Mouse (Mus musculus) intestine, embryonic 16.5 days (tissue): ENCODE data around the gene Sucnr1. TPM values are rescaled to one million over a fixed set of nuclear protein-coding genes. Genes with fewer than 3 reads are reported as not detected.

Experiments used
- ATAC-seq: fragments of 200-750 bp; cut with Nextera tagmentation; 2 replicates; pipeline ENCODE4 v1.8.0; 2017; ENCODE audit warnings: moderate TSS enrichment, moderate library complexity
- H3K27ac ChIP-seq: fragments of 300-500 bp; sonication (generic); 2 replicates; pipeline ENCODE4 v1.5.1; 2014; ENCODE audit warnings: mild to moderate bottlenecking, low read length
- H3K27me3 ChIP-seq: fragments of 300-500 bp; sonication (generic); replicated peaks from 2 replicates; pipeline ENCODE4 v1.6.1; 2014; ENCODE audit warnings: low read length, control low read depth, mixed read lengths; ENCODE audit not compliant: control insufficient read depth, insufficient read depth
- H3K36me3 ChIP-seq: fragments of 300-500 bp; sonication (generic); 2 replicates; pipeline ENCODE4 v1.6.1; 2014; ENCODE audit warnings: low read length, control low read depth; ENCODE audit not compliant: control insufficient read depth, insufficient read depth
- H3K4me1 ChIP-seq: fragments of 300-500 bp; sonication (generic); 2 replicates; pipeline ENCODE4 v1.6.1; 2014; ENCODE audit warnings: low read length, control low read depth, mixed read lengths; ENCODE audit not compliant: control insufficient read depth, insufficient read depth
- H3K4me2 ChIP-seq: fragments of 300-500 bp; sonication (generic); 2 replicates; pipeline ENCODE4 v1.6.1; 2014; ENCODE audit warnings: low read depth, low read length, control low read depth
- H3K4me3 ChIP-seq: fragments of 300-500 bp; sonication (generic); 2 replicates; pipeline ENCODE4 v1.5.1; 2014; ENCODE audit warnings: mild to moderate bottlenecking, low read length
- H3K9ac ChIP-seq: fragments of 300-500 bp; sonication (generic); 2 replicates; pipeline ENCODE4 v1.6.1; 2014; ENCODE audit warnings: low read depth, low read length
- H3K9me3 ChIP-seq: fragments of 300-500 bp; sonication (generic); 2 replicates; pipeline ENCODE4 v1.6.1; 2016; ENCODE audit warnings: low read length, control low read depth; ENCODE audit not compliant: control insufficient read depth
- WGBS: fragments of 180-500 bp; shearing (Covaris S2); extraction: QIAGEN DNeasy Blood & Tissue Kit; methylation state at CpG from one replicate; pipeline ENCODE4 v1.1.7; 2014; 5-methylcytosine and 5-hydroxymethylcytosine counted together
- polyA plus RNA-seq: library from polyadenylated mRNA; unstranded; fragments of >200 nt; fragmentation: Nextera tagmentation; extraction: Ambion mirVana; gene quantifications from 2 replicates; pipeline ENCODE4 v1.2.1, GENCODE M21; 2015

Sucnr1 gene
- 0.47 and 0.70 TPM in 2 replicates for polyA plus RNA-seq

DNA sequence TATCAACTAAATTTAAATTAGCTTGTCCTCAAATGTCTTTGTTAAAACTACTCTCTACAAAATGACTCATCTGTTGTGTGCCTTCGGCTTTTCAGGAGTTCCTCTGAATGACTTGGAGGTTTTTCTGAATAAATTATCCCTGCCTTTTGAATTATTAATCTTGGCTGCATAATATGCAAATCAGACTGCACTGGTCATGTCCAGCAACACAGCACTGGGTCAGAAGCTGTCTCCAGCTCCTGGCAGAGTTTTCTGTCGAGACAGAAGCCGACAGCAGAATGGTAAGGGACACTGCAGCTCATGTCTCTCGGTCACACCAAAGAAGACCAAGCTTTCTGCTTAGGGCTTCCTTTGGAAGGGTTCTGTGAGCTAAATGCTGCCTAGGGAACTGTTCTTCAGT, at the start of gene Sucnr1:
Gene Sucnr1, plus strand, starts transcription at position 222 of the 400 bp plus-strand sequence.
- no peaks in the 10 kb centered on the region for H3K27me3 ChIP-seq
- H3K9me3 ChIP-seq: no peaks in the 10 kb centered on the region
- H3K4me3 ChIP-seq: no peak within 1 kb of the TSS
- H3K9ac ChIP-seq: no peak within 1 kb of the TSS
- no peak within 1 kb of the TSS for H3K27ac ChIP-seq
- H3K4me1 ChIP-seq: peaks cover 3% of the 10 kb centered on the region; the same call in 1 of the 2 replicates
- ATAC-seq: no peak
- H3K4me2 ChIP-seq: no peak within 1 kb of the TSS
- no peaks in the 10 kb centered on the region for H3K36me3 ChIP-seq
- 73% methylated on average over 4 of the region's 4 CpGs for WGBS

DNA sequence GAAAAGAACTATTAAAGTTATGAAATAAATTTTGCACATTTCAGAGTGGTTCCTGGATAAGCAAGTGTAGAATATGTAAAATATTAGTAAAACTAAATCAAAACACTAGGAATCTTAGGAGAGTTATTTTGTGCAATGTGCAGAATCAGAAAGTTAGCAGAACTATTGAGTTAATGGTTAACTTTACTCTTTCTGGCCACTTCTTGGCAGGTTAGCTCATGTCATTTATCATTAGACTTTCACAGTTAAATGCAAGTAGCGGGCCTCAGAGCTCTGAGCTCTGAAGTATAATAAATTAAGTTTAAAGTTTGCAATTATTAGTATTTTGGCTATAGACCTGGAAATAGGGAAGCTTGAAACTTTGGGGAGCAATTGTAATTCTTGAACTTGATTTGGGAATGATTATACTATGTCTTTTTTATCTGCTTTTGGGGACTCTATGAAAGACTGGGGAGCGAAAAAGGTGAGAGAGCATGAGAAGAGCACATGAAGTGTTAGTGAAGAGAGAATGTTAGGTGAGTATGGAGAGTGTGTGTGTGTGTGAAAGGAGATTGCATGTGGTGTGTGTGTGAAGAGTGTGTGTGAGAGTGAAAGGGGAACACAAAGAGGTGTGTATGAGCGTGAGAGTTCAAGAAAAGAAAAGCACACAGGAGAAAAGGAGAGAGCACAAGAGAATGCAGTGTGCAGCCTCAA, 35.3 kb upstream of the Sucnr1 start:
- Histone ChIP-seq H3K9ac (no peak overlapping the region), H3K9me3 (no peaks in the 10 kb centered on the region), H3K4me2 (no peak overlapping the region), H3K4me1 (no peaks in the 10 kb centered on the region), H3K36me3 (no peaks in the 10 kb centered on the region), H3K27me3 (no peaks in the 10 kb centered on the region), H3K27ac (no peak overlapping the region), H3K4me3 (no peak overlapping the region)
- ATAC-seq: peak; percentile 87
- WGBS: 57% methylated on average over 3 of the region's 3 CpGs

DNA sequence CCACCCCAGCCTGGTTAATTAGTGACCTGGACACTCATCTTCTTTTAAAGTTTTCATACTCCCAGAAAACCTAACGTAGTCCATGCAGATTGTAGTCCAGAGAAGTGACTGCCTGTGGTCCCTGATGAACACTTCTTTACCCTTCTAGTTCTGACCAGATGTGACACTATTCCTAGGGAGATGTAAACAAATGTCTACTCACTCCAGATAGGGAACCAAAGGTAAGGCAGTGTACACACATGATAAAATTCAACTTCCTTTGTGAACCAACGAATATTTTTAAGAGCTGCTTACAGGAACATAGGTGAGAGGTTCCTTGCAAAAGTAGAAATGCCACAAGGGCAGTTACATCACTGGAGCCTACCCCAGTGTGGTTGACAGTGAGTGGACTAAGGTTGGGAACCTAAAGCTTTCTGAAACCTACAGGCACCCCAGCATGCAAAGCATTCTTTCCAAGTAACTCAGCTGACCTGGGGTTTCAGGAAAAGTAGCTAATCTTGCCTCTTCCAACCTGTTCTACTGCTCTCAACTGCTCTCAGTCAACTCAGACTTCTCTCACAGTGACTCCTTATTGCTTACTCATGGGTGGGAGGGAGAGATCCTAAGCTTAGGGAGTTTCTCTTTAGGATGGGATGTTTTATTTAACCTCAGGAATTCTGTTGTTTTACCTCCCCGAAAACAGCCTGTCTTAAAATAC, 28.3 kb upstream of the Sucnr1 start:
- H3K36me3 ChIP-seq: no peaks in the 10 kb centered on the region
- H3K4me1 ChIP-seq: 0 out of 2 replicates have a peak, but pooled peaks cover 3% of the 10 kb centered on the region
- H3K27me3 ChIP-seq: no peaks in the 10 kb centered on the region
- H3K9me3 ChIP-seq: no peaks in the 10 kb centered on the region
- H3K9ac ChIP-seq: no peak overlapping the region
- H3K27ac ChIP-seq: no peak overlapping the region
- H3K4me3 ChIP-seq: no peak overlapping the region
- no peak overlapping the region for H3K4me2 ChIP-seq
- 58% methylated on average over 3 of the region's 3 CpGs for WGBS
- ATAC-seq: no peak

DNA sequence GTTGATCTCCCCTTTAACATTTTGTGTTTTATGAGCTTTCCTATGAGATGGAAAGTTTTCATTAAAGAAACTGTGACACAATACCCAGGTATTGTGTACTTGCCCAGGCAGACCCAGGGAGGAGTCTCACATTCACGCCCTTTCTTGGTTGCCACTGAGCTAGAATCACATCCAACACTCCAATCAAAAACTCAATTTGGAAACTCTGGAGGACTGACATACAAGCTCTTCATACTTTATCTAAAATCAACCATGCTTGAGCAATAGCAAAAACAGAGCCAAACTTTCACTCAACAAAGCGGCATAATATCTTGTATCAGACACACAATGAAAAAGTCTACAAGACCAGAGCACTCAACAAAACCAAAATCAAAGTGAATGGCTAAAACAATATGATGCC, 27.7 kb upstream of the Sucnr1 start:
- Histone ChIP-seq H3K4me2 (no peak overlapping the region), H3K27me3 (no peaks in the 10 kb centered on the region), H3K27ac (no peak overlapping the region), H3K9ac (no peak overlapping the region), H3K9me3 (no peaks in the 10 kb centered on the region), H3K4me3 (no peak overlapping the region), H3K4me1 (0 out of 2 replicates have a peak, but pooled peaks cover 3% of the 10 kb centered on the region), H3K36me3 (no peaks in the 10 kb centered on the region)
- 93% methylated on average over 2 of the region's 2 CpGs for WGBS
- ATAC-seq: no peak

DNA sequence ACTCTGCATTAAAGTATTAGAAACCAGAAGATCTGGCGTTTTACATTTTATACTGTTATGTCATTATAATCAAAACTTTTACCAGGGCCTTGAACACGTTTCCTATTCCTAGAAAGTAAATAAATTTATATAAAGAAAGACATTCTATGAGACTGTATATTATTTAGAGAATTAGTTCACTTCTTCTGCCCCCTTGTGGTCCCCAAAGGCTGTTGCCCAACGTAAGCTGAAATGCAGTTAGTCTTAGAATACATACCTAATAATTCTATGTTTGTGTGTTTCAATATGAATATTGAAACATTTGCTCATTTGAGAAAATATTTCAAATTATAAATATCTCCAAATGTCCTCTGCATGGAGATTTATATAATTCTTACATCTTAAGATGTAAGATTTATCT, 25.2 kb upstream of the Sucnr1 start:
- no peak overlapping the region for H3K4me2 ChIP-seq
- 0 out of 2 replicates have a peak, but pooled peaks cover 3% of the 10 kb centered on the region for H3K4me1 ChIP-seq
- no peak overlapping the region for H3K27ac ChIP-seq
- H3K9ac ChIP-seq: no peak overlapping the region
- no peaks in the 10 kb centered on the region for H3K36me3 ChIP-seq
- H3K9me3 ChIP-seq: no peaks in the 10 kb centered on the region
- H3K27me3 ChIP-seq: no peaks in the 10 kb centered on the region
- ATAC-seq: no peak
- 32% methylated on average over 3 of the region's 3 CpGs for WGBS
- H3K4me3 ChIP-seq: no peak overlapping the region

DNA sequence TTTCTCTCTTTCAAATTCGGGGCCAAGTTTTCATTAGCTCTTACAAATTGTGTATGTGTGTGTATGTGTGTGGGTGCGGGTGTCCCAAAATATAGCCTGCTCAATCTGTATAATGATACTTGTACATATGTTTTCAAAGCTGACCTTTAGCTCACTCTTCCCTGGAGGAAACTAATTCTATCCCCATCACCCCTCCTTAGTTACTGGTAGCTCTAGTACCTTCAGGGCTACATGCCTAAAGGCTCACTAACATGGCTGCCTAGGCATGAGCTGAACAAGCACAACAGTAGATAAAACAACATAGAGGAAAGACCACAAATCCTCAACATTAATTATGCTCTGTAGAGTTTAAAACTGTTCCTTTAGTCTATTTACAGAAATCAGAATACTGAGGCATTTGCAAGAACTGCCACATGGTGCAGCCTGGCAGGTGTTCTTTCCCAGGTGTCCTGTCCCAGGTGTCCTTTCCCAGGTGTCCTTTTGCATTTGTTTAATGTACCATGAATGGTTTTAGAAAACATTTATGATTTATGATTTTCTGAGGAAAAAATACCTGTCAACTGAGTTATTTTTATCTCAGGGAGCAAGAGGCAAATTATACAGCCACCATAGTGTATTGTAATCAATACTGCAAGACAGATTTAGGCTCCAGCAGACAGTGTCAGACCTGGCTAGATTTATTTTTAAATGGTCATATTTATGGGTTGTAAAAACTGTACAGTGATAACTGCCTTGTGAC, 24.4 kb upstream of the Sucnr1 start:
- H3K36me3 ChIP-seq: no peaks in the 10 kb centered on the region
- no peak overlapping the region for H3K4me2 ChIP-seq
- H3K4me1 ChIP-seq: 0 out of 2 replicates have a peak, but pooled peaks cover 3% of the 10 kb centered on the region
- H3K4me3 ChIP-seq: no peak overlapping the region
- WGBS: 72% methylated on average over 2 of the region's 2 CpGs
- H3K27ac ChIP-seq: peak overlapping the region; percentile 86
- no peaks in the 10 kb centered on the region for H3K9me3 ChIP-seq
- no peaks in the 10 kb centered on the region for H3K27me3 ChIP-seq
- peak; percentile 97 for ATAC-seq
- H3K9ac ChIP-seq: no peak overlapping the region

DNA sequence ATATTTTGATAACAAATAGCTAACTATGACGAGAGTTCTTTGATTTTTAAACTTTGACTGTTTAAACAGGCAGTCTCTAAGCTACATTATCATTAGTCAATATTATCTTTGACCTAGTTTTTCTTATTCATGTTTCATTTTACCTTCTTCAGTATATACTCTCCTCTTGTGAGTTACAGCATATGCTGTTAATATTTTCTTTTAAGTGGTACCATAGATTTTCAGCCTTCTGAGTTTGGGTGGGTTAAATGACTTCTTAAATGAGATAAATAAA, 23.9 kb upstream of the Sucnr1 start:
- Histone ChIP-seq H3K27me3 (no peaks in the 10 kb centered on the region), H3K9me3 (no peaks in the 10 kb centered on the region), H3K27ac (peak overlapping the region; percentile 82), H3K4me3 (no peak overlapping the region), H3K36me3 (no peaks in the 10 kb centered on the region), H3K4me2 (no peak overlapping the region), H3K4me1 (0 out of 2 replicates have a peak, but pooled peaks cover 3% of the 10 kb centered on the region), H3K9ac (no peak overlapping the region)
- WGBS: 37% methylated on average over 1 of the region's 1 CpGs
- no peak for ATAC-seq

DNA sequence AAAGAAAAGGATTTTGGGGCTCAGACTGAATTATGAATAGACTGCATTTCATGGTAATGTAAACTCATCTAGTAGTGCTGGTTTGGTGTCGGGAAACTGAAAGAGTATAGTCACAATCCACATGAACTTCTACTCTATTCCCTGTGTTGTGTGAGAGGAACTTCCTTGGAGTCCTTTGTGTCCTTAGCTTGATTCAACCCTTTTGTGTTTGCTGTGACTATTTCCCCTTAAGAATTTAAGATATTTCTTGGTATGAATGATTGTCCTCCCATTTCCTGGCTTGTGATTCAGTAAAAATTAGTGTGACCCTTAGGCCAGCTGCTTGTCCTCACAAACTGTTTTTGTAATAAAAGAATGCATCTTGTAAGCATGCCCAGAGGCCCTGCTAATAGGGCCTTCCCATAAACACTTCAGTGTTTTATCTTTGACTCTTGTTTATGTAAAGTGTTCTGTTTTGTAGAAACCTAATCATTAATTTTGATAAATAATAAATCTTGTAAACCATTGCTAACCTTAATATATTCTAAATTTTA, 2.7 kb upstream of the Sucnr1 start:
- no peak overlapping the region for H3K27ac ChIP-seq
- no peaks in the 10 kb centered on the region for H3K36me3 ChIP-seq
- H3K27me3 ChIP-seq: no peaks in the 10 kb centered on the region
- 60% methylated on average over 1 of the region's 1 CpGs for WGBS
- peaks cover 3% of the 10 kb centered on the region; the same call in 1 of the 2 replicates for H3K4me1 ChIP-seq
- H3K4me2 ChIP-seq: no peak overlapping the region
- no peak overlapping the region for H3K9ac ChIP-seq
- peak; percentile 68 for ATAC-seq
- no peak overlapping the region for H3K4me3 ChIP-seq
- H3K9me3 ChIP-seq: no peaks in the 10 kb centered on the region

DNA sequence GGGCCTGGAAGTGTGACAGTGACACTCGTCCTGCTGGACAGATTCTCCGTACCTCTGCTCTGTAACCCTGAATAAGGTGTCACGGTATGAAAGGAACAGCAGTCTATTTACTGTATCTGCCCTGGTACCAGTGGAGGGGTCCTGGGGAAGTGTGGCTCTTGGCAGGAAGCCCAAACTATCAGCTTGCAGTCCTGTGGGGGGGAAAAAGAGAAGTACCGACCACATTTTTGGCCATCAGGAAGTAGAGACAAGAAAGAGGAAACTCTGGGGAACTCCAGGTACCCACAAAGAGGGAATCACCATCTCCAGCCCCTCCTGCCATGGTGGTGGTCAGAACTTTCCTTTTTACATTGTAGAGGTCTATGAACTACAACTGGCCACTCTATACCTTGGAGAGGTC, 1.1 kb upstream of the Sucnr1 start:
- Histone ChIP-seq H3K4me1 (peaks cover 3% of the 10 kb centered on the region; the same call in 1 of the 2 replicates), H3K9ac (no peak overlapping the region), H3K4me2 (no peak overlapping the region), H3K27ac (no peak overlapping the region), H3K4me3 (no peak overlapping the region), H3K9me3 (no peaks in the 10 kb centered on the region), H3K27me3 (no peaks in the 10 kb centered on the region), H3K36me3 (no peaks in the 10 kb centered on the region)
- ATAC-seq: 0 out of 2 replicates have a peak, but pooled peaks have one; percentile 37
- 52% methylated on average over 4 of the region's 4 CpGs for WGBS
